Mouse (Mus musculus): ENCODE measurements around the gene Ptger4. TPM values are rescaled to one million over a fixed set of nuclear protein-coding genes. Genes with fewer than 3 reads are reported as not detected.

Gene Ptger4
- polyA plus RNA-seq, 1 experiment from 2014 or later: 1.5 TPM

DNA sequence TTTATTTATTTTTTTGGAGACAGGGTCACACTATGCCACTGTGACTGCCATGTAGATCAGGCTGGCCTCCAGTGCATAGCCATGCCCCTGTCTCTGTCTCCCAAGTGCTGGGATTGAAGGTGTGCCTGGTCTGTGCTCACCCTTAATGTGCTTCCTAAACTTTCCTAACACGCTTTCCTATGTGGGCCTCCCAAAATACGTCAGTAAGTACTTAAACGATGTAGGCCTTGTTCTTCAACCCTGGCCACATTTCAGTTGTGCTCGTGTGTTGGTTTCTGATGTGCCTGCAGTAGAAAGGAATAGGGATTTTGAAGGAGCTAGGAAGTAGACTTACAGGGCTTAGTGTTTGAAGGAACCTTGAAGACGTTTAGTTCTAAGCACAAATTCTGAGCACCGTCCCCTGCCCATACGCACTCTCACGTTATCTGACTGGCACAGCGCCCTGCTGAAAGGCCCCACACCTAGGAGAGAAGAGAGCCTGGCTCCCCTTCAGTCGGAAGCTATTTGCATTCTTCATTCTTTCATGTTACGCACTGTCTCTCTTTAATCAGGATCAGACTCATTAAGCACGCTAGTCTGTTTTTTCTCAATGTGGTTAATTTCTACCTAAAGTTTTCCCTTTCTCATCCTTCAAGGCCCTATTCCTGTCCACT lies 78.7 kb downstream of the Ptger4 start:
- no peaks in the 10 kb centered on the region for H3K9me3 ChIP-seq (ENCODE audit: low read length)
- peaks cover 42% of the 10 kb centered on the region for H3K36me3 ChIP-seq (replicated peaks; ENCODE audit: insufficient read depth, low read length)
- no peak overlapping the region for H3K4me3 ChIP-seq (ENCODE audit: low read depth, low read length)
- no peak overlapping the region for H3K4me2 ChIP-seq (ENCODE audit: low read depth, low read length)
- no peak overlapping the region for H3K9ac ChIP-seq (replicated peaks)
- no peak for TF ChIP-seq EP300 (IDR thresholded peaks at IDR 0.05; ENCODE audit: low read depth)
- no peak for TF ChIP-seq CTCF (IDR thresholded peaks at IDR 0.05; ENCODE audit: low read depth)
- ATAC-seq (no peak), DNase-seq (no peak)
- no peak overlapping the region for H3K27ac ChIP-seq (ENCODE audit: low read depth)
- H3K27me3 ChIP-seq (ENCODE audit: insufficient read depth, low read length): no peaks in the 10 kb centered on the region
- H3K4me1 ChIP-seq (ENCODE audit: insufficient read depth): no peaks in the 10 kb centered on the region
- 81% methylated on average over 12 of the region's 12 CpGs for WGBS (ENCODE audit: insufficient replicate concordance)

DNA sequence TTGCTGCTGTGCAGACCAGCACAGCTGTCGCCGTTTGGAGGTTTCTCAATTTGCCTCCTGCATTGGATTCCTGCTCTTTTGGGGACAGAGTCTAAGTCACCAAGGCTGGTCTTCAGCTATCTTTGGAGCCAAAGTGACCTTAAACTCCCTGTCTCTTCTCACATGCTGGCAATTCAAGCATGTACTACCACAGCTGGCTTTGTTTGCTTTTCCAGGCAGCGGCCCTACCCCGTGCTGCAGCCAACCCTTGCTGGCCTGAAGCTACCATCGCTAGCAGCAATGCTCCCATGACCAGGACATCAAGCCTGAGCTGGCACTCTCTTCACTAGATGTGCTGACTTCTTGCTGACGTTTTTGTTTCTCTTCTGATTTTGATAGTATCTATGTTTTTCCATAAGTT lies 85.2 kb downstream of the Ptger4 start:
- peak overlapping the region; percentile 49; the same call in 1 of the 2 replicates for H3K27ac ChIP-seq (ENCODE audit: low read depth)
- H3K27me3 ChIP-seq (ENCODE audit: insufficient read depth, low read length): no peaks in the 10 kb centered on the region
- 59% methylated on average over 6 of the region's 6 CpGs for WGBS (ENCODE audit: insufficient replicate concordance)
- no peak for DNase-seq
- H3K4me2 ChIP-seq (ENCODE audit: low read depth, low read length): no peak overlapping the region
- H3K4me1 ChIP-seq (ENCODE audit: insufficient read depth): peaks cover 23% of the 10 kb centered on the region
- H3K36me3 ChIP-seq (replicated peaks; ENCODE audit: insufficient read depth, low read length): peaks cover 4% of the 10 kb centered on the region
- ATAC-seq: no peak
- no peak overlapping the region for H3K4me3 ChIP-seq (ENCODE audit: low read depth, low read length)
- H3K9me3 ChIP-seq (ENCODE audit: low read length): no peaks in the 10 kb centered on the region
- no peak overlapping the region for H3K9ac ChIP-seq (replicated peaks)
- TF ChIP-seq CTCF (IDR thresholded peaks at IDR 0.05; ENCODE audit: low read depth) (no peak), EP300 (IDR thresholded peaks at IDR 0.05; ENCODE audit: low read depth) (no peak)

- TF ChIP-seq EP300 (IDR thresholded peaks at IDR 0.05; ENCODE audit: low read depth): no peak
- TF ChIP-seq CTCF (IDR thresholded peaks at IDR 0.05; ENCODE audit: low read depth): no peak
- WGBS (ENCODE audit: insufficient replicate concordance): 83% methylated on average over 1 of the region's 1 CpGs
- Histone ChIP-seq H3K4me3 (ENCODE audit: low read depth, low read length) (no peak overlapping the region), H3K4me2 (ENCODE audit: low read depth, low read length) (no peak overlapping the region), H3K27me3 (ENCODE audit: insufficient read depth, low read length) (no peaks in the 10 kb centered on the region), H3K9ac (replicated peaks) (no peak overlapping the region), H3K9me3 (ENCODE audit: low read length) (no peaks in the 10 kb centered on the region), H3K36me3 (replicated peaks; ENCODE audit: insufficient read depth, low read length) (no peaks in the 10 kb centered on the region), H3K27ac (ENCODE audit: low read depth) (no peak overlapping the region), H3K4me1 (ENCODE audit: insufficient read depth) (peaks cover 23% of the 10 kb centered on the region)
- ATAC-seq (no peak), DNase-seq (no peak)
Measured at GRCm38 (mm10) chr15:5157386-5157785, 86.6 kb downstream of the Ptger4 start.

Other genes starting within 250 kb of the Ptger4 start
- gene C7, start 180.4 kb downstream of the Ptger4 start, polyA plus RNA-seq (2015; fragmentation: Nextera tagmentation; extraction: Ambion mirVana): not detected in 2 replicates
- gene Card6, start 135.6 kb downstream of the Ptger4 start, polyA plus RNA-seq (2015; fragmentation: Nextera tagmentation; extraction: Ambion mirVana): 2.1 and 2.7 TPM in 2 replicates
- gene Rpl37, start 127.5 kb downstream of the Ptger4 start, polyA plus RNA-seq (2015; fragmentation: Nextera tagmentation; extraction: Ambion mirVana): 412 and 430 TPM in 2 replicates
- gene Prkaa1, start 100.3 kb downstream of the Ptger4 start, polyA plus RNA-seq (2015; fragmentation: Nextera tagmentation; extraction: Ambion mirVana): 6.8 and 7.2 TPM in 2 replicates
- 16.3 and 16.5 TPM in 2 replicates for gene Ttc33, start 58.7 kb downstream of the Ptger4 start, polyA plus RNA-seq (2015; fragmentation: Nextera tagmentation; extraction: Ambion mirVana)

Data from liver, postnatal 0 days (tissue).